Mouse (Mus musculus): ENCODE results near the gene Ccdc150.

DNA sequence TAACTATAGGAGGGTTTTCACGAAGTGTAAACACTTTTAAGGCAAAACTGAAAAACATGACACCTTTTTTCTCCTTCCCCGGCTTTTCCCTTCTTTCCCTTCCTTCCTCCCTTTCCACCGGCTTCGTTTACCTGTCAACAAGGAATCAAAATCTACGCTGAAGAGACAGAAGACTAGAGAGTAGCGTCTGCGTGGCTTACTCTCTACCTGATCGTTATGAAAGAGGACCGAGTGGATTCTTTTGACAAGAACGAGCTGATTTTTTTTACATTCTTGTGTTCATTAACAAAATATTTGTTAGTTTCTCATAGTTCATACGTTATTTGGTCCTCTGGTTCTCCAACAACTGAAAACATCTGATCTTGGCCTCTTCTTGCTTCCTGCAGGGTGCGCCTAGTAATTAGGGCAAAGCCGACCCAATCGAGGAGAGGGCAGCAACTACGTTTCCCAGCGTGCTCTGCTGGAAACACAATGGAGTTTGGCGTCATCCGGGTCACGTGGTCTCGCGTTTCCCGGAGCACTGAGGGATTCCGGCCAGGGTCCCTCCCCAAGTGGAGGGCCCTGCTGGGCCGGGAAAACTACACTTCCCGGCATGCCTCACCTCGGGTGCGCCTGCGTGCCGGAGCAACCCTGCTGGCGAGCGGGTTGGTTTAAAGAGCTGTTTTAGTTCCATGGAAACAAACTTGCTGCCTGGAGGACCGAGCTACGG is at the start of gene Ccdc150:
- TF ChIP-seq ZC3H11A (IDR thresholded peaks at IDR 0.05; ENCODE audit: borderline replicate concordance, low read depth, low read length) (no peak), ZNF384 (IDR thresholded peaks at IDR 0.05; ENCODE audit: low read depth, low read length) (no peak), HCFC1 (IDR thresholded peaks at IDR 0.05; ENCODE audit: borderline replicate concordance, insufficient read depth, low read length) (peak; percentile 99), CHD2 (IDR thresholded peaks at IDR 0.05; ENCODE audit: low read depth, low read length) (no peak)

All from ES-E14 (cell line).